Mouse (Mus musculus): ENCODE measurements around the gene Rab4a.

DNA sequence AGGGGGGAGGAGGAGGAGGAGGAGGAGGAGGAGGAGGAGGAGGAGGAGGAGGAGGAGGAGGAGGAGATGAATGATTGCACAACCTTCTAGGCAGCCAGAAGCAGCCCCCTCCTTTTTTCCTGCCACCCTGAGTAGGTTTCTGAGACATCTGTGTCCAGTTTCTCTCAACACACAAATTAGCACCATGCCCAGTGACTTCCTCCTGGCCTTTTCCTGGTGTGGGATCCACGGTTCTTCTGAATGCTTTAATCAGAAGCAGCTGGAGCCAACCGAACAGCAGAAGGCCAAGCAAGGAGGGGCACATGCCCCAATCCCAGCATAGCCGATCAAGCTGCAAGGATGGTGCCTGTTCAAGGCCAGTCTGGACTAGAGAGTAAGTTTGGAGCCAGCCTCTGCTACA, 5.9 kb upstream of the Rab4a start:
- no peak for TF ChIP-seq FOSL1 (IDR thresholded peaks at IDR 0.05; ENCODE audit: insufficient read depth, low read length, poor library complexity, severe bottlenecking)
- no peak for TF ChIP-seq CTCF (IDR thresholded peaks at IDR 0.05; ENCODE audit: control insufficient read depth, insufficient read depth, insufficient read length)
- TF ChIP-seq MAX (IDR thresholded peaks at IDR 0.05) = no peak
- no peak for TF ChIP-seq USF1 (IDR thresholded peaks at IDR 0.05; ENCODE audit: low read depth)
- no peak for TF ChIP-seq MYOD1 (IDR thresholded peaks at IDR 0.05; ENCODE audit: control insufficient read depth, insufficient read length, low read depth)
- TF ChIP-seq MYOG (IDR thresholded peaks at IDR 0.05; ENCODE audit: control insufficient read depth, extremely low read depth, insufficient read length) = no peak

Measured in C2C12 (cell line).